Mouse (Mus musculus) layer of hippocampus, adult 11-12 months (tissue): ENCODE data around the gene Traf3ip1.

Experiments used
- DNase-seq: peaks from one replicate; pipeline ENCODE4 v3.0.0; 2022; ENCODE audit warnings: low spot score

Gene Traf3ip1

DNA sequence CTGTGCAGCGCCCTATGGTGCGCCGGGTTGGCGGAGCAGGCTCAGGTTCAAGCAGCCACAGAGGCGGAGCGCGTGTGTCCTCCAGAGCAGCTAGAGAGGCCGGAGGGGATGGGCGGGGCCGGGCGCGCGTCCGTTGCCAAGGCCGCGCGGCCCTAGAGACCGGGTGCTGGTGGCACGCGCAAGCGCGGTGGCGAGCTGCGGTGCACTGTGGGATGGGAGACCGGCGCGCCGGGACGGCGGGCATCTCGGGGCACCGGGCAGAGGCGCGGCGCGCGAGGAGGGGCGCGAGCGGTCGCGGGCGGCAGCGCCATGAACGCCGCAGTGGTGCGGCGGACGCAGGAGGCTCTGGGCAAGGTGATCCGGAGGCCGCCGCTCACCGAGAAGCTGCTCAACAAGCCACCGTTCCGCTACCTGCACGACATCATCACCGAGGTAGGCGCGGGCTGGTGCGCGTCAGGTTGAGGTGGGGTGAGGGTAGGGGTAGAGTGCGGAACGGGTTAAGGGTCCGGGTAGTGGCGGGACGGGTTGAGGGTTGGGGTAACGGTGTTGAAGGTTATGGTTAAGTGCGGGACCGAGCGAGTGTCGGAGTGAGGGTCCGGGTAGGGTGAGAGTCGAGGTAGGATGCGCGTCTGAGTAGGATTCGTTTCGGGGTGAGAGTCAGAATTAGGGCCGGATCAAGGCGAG is at the start of gene Traf3ip1:
TSS of gene Traf3ip1 (plus strand) at position 191 of the 684 bp plus-strand sequence.
- peak; percentile 93 for DNase-seq

DNA sequence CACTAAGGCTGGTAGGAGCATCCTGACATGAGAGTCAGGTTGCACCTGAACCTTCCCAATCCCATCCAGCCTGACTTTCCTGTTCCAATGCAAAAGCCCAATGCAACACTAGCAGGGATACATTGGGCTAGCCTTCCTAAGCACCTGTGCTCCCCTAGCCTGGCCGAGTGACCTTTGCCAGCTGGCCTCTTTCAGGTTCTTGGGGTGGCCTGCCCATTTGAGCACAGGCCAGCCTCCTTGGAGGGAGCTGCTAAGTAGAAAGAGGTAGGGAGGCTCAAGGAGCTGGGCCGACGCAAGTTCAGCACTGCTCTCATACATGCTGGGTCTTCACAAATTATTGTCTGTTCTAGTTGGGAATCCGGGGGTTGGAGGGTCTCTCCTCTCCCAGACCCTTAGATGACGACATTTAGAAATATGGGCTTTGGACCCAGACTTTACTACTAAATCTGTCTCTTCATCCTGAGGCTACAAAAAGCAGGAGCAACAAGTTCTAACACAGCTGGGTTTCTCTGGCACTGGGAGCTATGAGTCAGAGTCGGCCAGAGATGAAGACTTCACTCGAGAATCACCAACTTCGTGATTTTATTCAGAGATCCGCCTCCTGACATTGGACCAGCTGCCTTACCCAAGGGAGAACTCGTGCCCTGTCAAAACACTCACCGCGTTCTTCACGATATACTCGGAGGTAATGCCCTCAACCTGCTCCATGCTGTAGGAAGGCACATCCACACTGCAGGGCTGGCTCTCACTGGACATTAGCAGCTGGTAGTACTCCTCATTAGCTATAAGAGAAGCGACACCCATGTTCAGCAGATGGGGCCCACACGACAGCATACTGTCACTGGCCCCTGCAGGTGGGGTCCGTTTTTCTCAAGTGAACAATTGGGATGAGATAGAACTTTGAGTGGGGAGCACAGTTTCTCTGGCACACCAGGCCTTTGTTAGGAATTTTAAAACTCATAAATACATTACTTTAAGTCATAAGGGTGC is 49.3 kb upstream of the Traf3ip1 start:
- DNase-seq = no peak

DNA sequence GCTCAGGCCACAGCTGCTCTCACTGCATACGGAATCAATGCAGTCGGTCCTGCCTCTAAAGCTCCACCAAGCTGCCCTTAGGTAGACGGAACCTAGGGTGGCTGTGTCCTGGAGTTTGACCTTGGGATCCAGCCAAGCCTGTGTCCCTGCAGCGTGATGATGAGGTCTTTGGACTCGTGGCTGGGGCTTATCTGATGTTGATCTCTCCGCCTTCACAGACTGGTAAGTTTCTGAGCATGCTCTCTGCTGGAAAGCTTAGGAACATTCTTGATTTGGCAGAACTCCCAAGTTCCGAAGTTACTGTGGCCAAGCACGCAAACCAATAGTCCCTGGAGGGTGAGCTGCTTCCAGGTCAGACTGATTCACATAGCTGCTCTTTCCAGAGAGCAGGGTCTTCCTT is 48.4 kb upstream of the Traf3ip1 start:
- no peak for DNase-seq

DNA sequence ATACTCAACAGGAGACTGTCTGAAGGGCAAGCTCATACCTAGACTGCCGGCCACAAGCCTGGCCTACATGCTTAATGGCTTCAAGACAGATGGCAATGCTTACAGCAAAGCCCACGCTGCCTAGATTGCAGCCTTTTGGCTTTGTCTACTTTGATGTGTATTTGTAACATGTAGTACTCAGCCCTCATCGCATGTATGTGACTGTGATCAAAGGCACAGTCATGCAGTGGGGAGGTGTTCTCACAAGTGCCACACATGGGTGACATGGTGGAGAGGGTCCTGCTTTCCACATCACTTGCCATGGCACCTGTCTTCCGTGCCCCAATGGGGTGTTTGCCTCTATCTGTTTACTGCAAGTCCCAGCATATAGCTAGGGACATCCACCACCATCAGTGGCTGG is 47.9 kb upstream of the Traf3ip1 start:
- no peak for DNase-seq

DNA sequence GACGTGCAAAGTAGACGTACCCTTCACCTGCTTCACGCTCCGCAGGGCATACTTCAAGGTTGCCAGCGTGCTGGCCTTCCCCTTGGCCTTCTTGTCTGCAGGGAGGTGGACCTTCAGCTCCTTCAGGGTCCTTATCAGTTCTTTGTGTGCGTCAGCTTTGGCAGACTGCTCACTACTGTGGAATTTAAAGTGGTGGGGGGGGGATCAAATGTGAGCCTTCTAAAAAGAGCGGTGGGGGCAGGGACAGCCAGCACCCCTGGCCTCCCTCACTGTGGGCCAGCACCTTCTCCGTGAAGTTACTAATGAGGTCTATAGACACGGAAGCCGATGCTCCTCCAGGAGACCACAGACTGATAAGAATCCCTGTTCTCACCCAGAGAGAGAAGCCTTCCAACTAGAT is 45.8 kb upstream of the Traf3ip1 start:
- no peak for DNase-seq

DNA sequence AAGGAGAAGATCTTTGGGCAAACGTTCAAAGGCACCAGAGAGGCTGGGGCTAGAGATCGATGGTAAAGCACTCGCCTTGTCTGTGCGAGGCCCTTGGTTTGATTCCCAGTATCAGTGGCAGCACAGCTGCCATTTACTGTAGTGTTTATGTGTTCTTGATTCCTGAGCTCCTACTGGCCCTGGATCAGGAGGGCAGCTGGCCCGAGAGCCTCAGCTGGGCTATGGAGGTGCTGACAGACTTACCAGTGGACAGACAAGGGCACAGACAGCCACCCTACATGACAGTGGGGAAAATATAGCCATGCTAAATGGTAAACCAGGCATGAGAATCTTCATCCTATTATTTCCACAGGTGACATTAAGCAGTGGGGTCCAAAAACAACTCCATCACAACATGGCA is 43.6 kb upstream of the Traf3ip1 start:
- DNase-seq = no peak

DNA sequence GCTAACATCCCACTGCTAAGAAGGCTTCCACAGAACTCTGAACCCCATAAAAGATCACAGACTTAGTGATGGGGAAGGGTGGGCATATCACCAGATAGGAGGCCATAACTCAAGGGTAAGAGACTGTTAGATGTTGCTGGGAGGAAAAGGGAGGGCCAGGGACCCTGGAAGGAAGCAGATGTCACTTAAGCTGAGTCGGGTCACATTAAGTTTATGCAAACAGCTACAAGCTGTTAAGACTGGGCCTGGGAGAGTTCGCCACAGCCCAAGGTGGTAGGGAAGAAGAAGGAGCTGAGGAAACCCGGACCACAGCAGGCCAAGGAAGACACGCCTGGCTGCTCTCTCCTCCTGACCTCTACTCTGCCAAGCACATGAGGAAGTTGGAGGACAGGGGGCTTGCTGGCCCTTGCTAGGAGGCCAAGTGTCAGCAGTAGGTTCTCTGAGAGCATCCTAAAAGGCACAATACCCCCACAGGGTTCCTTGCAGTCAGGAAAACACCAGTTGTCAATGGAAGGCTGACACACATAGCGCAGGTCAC is 42.8 kb upstream of the Traf3ip1 start:
- no peak for DNase-seq

DNA sequence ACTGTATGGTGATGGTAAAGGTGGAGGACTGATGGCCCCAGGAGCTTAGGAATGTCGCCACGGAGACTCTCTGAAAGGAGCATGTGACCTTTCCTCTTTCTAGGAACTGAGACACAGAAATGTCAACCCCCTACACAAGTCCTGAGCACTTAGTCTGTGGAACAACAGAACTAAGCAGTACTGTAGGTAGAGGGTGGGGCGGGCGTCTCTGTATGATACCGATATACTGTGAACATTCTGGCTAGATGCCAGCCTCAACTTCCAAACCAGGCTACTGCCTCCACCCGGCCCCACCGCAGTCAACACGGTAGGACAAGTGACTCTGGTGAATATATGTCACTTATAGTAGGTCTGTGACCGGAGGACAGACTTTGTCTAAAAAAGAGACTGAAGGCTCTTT is 40.5 kb upstream of the Traf3ip1 start:
- no peak for DNase-seq

DNA sequence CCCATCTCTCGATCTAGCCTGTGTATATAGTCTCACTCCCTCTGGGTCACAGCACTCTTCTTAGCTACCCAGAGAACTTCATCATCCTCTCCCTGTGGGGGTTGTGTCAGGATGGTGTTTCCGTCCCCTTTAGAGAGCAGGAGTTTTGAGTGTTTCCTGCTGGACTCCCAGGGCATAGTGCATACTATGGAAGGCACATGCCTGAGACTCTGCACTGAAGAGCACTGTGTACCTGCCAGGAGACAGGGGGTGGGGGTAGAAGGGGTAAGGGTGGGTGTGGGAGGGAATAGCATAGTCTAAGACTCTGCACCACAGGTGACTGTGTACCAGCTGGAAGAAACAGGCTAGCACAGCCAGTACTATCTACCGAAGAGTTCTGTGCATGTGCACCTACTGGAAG is 40.1 kb upstream of the Traf3ip1 start:
- DNase-seq = no peak

DNA sequence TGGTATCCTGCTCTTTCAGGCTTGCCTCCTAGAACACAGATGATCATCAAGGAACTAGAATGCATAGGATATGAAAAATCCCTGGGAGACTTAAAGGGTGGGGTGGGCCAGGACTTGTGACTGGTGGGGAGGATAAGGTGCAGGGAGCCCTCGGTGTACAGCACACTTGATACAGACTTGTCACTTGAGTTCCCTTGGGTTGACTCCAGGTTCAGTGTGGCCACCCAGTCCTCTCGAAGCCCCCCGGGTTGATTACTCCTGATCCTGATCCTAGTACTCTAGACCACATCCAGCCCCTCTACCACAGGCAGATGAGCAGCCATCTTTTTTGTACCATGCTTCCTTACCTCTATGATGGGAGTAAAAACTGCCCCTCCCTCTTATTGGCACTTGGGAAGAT is 39.5 kb upstream of the Traf3ip1 start:
- no peak for DNase-seq

DNA sequence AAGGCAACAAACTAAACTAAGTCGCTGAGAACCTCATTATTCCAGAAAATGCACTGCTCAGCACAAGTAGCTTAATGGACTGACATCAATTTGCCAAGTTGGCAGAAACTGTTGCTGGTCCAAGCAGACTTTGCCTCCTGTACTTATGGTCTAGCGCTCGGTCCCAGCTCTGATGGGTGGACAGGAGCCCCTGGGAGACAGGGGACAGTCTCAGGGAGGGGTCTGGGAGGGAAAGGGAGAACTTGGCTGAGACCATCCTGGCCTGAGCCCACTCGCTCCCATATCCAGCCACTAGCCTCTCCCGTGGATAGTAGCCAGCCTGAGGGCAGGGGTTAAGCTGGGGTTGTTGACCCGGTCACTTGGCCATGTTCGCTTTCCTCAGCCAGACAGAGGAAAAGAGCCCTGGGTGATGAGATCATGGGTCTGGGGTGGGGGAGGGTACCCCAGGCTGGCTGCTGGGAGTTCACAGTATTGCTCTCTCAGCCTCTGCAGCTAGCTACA is 38.7 kb upstream of the Traf3ip1 start:
- no peak for DNase-seq

DNA sequence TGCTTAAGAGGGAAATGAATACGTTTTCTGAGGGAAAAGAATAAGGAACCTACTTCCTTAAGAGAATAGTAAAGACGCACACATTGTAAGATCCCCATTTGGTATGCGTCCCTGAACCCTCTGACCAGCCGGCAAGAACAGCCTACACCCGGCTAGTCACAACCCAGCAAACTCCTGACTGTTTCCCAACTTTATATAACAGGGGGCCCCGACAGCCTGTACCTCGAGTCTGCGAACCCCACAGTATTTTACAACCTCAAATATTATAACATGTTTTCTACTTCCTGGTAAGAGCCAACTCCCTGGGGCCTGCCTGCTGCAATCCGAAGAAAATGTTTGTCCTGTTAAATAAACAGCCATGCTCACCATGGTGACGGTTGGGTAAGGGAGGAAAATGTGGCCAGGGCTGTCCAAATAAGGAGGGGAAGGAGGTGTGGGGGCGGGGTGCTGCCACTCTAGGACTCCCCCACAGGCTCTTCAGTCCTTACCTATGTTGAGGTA is 38.1 kb upstream of the Traf3ip1 start:
- DNase-seq = no peak

DNA sequence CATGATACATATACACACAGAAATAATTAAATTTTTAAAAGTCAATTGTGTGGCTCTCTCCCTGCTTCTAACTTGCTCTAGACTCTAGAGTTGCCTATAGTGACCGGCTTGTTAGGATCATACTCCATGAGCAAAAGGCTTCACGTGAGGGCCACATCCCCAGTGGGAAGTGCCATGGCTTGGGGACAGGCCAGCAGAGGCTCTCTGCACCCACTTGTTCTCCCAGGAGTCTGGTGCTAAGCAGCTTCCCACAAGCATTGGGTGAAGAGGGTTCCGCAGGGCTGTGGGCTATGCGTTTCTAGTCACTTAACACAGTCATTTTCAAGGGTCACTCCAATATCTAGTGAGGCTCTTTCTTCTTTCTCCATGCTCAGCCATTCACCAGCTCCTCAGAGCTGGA is 37.3 kb upstream of the Traf3ip1 start:
- no peak for DNase-seq

DNA sequence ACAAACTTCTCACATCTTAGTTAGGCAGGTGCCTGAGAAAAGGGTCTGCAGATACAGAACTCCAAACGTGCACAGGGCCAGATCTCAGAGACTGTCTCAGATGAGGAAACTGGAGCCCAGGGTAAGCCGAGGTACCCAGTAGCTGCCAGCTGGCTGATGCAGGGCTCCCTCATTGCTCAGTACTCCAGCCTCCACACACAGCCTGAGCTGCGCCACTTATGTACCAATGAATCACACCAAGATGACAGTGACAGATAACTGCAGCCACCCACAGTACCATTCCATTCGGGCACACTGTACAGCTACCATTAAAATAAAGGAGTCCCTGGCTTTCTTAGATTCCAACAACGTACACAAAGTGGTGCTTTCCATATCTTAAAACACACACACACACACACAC is 36.7 kb upstream of the Traf3ip1 start:
- peak; percentile 72 for DNase-seq

DNA sequence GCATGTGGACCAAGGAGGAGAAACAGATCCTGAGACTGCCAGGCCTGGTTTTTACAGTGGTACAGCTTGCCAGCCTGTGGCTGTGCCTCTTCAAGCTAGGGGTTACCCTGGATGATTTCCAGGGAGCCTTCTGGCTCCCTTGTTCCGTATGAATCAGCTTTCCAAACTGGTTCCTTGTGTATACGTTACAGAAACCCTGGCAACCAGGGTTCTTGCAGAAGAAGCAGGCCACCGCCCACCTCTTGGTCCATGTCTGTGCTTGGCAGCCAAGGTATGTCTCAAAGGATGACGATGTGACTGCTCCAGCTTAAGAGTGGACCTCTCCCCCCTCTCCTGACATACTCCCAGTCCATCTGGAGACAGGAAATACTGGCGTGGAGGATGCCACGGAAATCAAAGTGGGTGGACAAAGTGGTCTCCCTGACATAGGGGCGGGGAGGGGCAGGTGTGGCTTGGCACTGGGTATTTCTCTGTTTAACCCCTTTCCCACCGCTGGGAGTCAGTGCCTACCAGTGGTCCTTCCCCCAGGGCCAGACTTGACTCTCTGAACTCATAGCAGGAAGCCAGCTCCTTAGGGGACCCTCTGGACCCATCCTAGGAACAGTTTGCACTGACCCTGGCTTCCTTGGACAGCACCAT is 36.1 kb upstream of the Traf3ip1 start:
- DNase-seq = peak; percentile 63

DNA sequence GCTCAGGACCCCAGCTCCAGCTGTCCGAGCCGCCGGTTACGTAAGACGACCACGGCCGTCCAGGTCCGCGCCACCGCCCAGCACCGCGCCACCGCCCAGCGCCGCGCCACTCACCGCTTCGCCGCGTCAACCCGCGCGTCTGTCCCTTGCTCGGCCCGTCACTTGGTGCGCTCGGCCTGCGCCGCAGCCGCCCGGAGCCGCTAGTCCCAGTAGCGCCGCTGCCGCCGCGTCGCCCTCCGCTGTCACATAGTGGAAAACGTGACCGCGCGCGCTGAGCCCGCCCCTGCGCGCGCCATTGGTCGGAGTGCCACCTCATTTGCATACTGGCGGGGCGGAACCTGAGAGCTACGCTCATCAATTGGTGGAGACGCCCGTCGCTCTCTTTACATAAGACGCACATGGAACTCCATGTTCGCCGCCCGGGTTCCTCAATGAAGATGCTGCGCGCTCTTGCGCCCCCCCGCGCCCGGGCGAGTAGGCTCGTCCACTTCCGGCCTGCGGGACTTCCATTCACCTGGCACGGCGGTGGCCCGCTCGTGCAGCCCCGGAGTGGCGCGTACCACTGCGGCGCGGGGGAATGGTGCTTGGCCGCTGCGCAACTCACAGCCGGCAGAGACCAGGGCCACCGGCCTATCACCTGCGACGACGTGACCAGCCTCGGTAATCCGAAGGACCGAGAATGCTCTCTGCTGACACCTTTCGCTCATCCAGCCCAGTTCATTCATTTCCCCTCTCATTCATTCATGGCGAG is 35.2 kb upstream of the Traf3ip1 start, which contains the start of gene Per2:
TSS of gene Per2 (minus strand) at position 266 of the 751 bp plus-strand sequence.
- peak; percentile 100 for DNase-seq

DNA sequence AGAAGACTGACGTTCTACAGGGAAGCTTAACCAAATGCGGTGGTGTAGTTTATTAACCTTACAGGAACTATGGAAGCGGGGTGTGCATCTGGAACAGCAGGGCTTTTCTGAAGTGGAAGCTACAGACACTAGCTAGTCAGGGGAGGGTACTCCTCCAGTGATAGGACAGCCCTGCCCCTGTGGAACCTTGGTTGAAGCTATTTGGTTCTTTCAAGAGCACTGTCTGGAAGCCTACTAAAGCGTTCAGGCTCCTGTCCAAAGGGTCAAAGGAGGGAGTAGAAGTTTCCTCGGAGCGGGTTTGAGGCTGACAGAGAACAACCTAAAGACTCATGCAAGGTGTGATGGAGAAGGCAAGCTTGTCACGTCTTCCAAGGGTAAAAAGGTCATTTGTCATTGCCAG is 34.4 kb upstream of the Traf3ip1 start:
- no peak for DNase-seq

DNA sequence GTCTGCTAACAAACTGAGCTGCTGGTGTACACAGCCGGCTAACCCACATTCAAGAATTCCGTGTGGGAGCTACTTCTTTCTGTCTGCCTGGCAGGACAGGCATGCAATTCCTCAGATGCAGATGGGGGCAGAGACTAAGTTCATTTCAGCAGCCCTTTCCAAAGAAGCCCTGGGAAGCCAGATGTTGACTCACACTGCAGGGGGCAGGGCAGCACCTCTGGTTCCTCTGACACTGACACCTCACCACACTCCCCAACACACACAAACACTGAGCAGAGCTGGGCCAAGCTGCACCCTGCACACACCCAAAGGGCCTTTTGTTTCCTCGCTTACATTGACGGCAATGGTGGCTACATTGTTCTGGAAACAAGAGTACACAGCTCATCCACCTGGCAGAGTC is 33.9 kb upstream of the Traf3ip1 start:
- DNase-seq = no peak

DNA sequence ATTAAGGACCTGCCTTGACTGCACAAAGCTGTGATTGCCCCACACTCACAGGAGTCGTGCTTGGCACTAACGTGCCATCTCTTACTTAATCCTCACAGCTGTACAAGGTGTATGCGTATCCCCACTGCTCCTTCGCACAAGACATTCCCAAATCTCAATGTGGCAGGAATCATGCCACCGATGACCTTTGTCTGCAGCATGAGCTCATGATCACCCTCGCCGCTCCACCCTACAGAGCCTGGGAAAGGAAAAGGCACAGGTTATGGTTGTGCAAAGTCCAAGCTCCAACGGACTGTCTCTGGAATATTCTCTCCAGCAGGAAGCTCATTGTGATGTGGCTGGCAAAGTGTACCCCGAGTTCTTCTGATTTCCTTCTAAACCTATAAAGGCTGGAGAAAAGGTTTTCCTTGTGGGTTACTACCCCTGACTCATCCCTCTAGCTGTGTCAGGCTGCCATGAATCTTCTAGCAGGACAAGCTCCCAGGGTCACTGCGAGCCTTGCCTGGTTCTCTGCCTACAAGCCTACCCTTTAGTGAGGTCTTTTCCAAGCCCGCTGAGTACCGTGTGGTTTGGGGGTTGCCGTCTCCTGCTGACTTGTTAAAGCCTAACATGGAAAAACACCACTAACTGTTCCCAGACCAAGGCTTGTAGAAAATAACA is 31.0 kb upstream of the Traf3ip1 start:
- DNase-seq = no peak

DNA sequence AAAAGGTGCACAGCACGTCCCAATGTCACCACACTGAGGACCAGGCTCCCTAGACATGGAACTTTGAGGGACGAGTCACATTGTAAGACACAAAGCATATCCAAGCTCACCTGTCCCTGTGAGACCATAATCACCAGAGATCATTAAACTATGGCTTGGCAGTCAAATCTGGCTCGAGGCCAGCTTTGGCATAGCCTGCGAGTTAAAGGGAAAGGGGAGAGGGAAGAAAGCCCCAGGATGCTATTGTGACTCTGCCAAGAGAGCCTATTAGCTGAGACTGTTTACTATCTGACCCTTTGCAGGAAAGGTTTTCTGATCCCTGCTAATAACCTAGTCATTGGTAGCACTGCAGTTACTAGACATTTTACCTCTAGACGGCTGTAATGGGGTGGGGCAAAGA is 30.0 kb upstream of the Traf3ip1 start:
- no peak for DNase-seq

DNA sequence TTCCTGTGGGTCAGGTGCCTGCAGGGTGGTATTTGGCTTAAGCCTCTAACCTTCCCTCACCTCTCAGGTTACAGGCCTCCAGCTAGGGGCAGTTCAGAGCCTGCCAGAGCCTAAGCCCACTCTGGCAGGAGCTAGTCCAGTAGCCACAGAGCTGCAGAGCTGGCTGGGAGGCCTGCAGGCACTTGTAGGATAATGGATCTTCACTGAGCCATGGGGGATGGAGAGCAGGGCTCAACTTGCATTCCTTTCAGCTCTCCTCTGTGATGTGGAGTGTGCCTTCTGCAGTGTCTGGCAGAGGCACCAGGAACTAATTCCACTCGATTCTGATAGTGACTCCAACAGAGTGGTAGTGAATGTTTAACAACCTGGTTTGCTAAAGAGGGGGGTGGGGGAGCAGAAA is 29.2 kb upstream of the Traf3ip1 start:
- no peak for DNase-seq
